Mouse (Mus musculus) small intestine, adult 2 months (tissue): Measurements from ENCODE around the gene Atg4d.

Experiments used
- CTCF ChIP-seq: fragments of 200-500 bp; IDR thresholded peaks from 2 replicates; pipeline ENCODE4 v1.5.1; 2012; ENCODE audit warnings: low read depth, mild to moderate bottlenecking, control low read depth, inconsistent platforms, low read length, moderate library complexity, mixed read lengths; ENCODE audit not compliant: insufficient replicate concordance, insufficient read length; ENCODE audit errors: extremely low read depth
- POLR2A ChIP-seq: fragments of 200-500 bp; IDR thresholded peaks from 2 replicates; pipeline ENCODE4 v1.6.1; 2012; ENCODE audit warnings: low read depth, mild to moderate bottlenecking, control low read depth, inconsistent platforms, low read length, moderate library complexity

GRCm38 (mm10) chr9:21251116-21251735 lies 13.9 kb upstream of the Atg4d start:
- TF ChIP-seq POLR2A (no peak), CTCF (no peak)
